Mouse (Mus musculus) bone marrow macrophage, adult 2 months (primary cell): ENCODE measurements around the gene Apod.

Experiments used
- CTCF ChIP-seq: IDR thresholded peaks from 2 replicates; pipeline ENCODE4 v1.5.1; 2012; ENCODE audit warnings: low read depth, mild to moderate bottlenecking, low read length, moderate library complexity
- POLR2A ChIP-seq: IDR thresholded peaks from 2 replicates; pipeline ENCODE4 v1.6.1; 2012; ENCODE audit warnings: mild to moderate bottlenecking, low read depth, low read length, borderline replicate concordance

DNA sequence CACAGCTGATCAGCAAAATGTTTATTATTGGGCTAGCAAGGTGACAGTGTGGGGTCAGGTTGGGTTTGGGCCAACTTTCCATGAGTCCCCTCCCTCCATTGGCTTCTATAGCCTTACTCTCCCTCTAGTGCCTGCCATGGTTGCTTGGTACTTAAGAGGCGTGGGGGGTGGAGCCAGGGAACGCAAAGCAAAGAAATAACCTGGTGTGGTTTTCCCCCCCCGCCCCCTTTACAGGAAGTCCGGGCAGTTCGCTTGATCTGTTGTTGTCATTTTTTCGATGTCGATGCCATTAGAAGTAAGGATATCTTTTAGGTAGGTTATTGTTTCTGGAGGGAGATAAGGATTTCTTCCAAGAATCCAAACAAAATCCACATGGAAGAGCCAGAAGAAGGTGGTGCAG is 17.5 kb downstream of the Apod start:
- TF ChIP-seq CTCF, result no peak
- no peak for TF ChIP-seq POLR2A
